Mouse (Mus musculus): ENCODE results near the gene Map2k1.
"Not testable (repeated sequence)": the region's sequence is repeated elsewhere in the genome, so short reads cannot be mapped to it uniquely, and the experiment has no call there.

Gene Map2k1

DNA sequence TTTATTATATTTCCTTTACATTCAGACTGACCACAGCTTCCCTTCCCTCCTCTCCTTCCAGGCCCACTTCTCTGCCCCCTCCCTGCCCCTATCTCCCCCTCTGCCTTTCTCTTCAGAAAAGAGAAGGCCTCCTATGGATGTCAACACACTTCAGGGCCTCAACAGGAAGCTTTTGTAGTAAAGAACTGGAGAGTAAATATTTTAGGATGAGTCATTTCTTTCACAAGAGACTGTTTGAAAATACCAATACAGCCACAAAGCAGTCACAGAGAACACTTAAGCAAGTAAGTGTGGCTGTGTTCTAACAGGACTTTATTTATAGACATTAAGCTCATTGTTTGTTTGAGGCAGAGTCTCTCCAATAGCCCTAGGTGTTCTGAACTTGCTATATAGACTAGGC, 51.1 kb downstream of the Map2k1 start:
- DNase-seq: no peak

DNA sequence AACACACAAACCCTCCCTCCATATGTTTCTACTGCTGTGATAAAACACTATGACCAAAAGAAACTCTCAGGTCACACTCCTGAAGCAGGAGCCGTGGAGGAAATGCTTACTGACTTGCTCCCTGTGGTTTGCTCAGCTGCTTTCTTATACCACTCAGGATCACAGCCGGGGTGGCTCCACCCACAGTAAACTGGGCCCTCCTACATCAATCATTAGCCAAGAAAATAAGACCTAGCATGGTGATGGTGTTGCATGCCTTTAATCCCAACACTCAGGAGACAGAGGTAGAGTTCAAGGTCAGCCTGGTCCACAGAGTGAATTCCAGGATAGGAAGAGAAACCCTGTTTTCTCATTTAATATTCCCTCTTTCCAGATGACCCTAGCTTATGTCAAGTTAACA, 53.5 kb downstream of the Map2k1 start:
- no peak for DNase-seq

DNA sequence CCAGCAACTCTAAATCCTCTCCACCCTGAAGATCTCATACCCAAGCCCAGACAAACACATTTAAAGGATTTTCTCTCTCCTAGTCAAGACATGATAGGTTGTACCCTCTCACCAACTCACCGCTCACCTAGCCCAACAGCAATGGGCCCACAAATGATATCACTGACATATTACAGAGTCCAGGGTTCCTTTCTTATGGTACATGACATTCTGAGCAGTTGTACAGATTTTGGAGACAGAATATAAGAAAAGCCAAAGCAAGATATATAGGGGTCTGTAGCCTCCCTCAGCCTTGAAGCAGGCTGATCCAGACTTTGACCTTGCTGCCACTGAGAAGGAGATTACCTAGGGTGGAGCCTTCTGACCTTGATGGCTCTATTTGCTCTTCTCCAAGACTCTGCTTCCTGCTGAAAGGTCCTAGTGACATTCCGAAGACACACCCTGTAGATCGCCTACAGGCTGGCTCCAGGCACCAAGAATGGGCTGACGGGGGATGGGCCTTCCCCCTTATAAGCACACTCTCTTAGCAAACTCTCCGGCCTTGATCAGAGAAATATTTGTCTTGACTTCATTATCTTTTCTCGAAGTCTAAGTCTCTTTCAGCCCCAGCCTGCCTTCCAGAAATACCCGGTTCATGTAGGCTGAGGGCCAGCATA, 54.5 kb downstream of the Map2k1 start:
- not testable (repeated sequence) for DNase-seq

DNA sequence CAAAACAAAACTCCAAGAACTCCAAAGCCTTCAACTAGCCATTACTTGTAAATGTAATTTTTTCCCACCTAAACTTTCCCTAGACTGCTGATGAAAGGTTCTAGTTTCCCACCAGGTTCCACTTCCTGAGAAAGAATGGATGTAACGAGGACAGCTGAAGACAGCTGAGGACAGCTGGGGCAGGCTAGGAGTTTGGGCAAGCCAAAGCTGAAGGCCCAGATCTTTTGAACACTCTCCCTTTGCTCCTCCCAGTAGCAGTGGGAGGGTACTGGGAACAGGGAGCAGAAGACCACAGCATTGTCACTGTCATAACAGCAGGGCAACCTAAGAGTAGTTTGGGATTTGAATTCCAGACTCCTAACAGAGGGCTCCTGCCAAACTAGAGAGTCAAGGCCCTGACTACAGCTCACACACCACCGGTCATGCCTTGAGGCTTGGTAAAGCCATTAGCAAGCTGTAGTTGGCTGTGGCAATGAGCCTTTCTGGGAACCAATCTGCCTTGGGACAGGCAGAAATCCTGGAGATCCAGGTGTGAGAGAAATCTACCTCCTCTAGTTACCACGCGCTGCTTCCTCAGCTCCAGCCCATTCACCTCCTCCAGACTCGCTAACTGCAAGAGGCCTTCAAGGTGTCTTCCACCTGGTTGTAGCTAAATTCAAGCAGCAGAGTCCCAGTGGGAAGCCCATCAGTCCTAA, 55.2 kb downstream of the Map2k1 start:
- DNase-seq: no peak

DNA sequence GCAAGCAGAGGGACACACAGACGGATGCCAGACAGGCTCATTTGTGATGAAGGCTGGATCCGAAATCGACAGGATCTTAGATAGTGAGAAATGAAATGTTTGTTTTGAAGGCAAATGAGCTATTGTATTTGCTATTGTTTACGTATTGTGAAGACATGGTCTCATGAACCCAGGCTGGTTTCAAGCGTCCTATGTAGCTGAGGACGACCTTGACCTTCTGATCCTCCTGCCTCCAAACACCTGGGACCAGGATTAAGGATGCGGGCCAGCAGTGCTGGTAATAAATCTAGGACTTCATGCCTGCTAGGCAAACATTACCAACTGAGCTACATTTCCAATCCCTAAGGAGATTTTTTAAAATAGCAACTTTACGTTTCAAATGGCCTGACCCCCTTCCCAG, 55.9 kb downstream of the Map2k1 start:
- DNase-seq: no peak

DNA sequence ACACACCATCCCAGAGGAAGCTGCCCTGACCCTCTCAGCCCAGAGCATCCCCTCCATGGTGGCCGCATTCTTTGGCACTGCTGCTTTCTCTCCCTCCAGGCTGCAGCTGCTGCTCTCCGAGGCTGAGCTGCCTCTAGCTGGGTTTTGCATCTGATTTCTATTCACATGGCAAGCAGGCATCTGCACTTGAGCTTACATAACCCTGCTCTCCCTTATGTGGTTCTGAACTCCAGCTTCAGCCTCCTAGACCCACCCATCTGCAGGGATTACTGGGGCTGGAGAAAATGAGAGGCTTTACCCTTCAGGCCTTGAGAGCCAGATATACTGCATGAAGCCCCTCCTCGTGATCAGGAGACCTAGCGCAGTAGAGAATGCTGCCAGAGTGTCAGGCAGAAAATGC, 57.9 kb downstream of the Map2k1 start:
- no peak for DNase-seq

DNA sequence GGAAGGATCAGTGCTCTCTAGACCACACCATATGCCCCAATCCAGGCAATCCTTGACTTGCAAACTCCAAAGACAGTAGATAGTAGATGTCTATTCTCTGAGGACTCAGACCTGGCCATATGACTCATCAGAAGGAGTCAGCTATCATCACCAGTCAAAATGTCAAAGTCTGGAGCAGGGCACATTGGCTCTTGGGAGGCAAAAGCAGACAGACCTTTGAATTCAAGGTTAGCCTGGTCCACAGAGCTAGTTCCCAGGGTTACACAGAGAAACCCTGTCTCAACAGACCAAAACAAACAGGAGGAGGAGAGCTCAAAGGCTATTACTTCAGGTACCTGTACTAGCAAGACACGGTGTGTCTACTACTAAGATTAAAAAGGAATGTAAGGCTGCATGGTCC, 59.6 kb downstream of the Map2k1 start:
- DNase-seq: no peak

DNA sequence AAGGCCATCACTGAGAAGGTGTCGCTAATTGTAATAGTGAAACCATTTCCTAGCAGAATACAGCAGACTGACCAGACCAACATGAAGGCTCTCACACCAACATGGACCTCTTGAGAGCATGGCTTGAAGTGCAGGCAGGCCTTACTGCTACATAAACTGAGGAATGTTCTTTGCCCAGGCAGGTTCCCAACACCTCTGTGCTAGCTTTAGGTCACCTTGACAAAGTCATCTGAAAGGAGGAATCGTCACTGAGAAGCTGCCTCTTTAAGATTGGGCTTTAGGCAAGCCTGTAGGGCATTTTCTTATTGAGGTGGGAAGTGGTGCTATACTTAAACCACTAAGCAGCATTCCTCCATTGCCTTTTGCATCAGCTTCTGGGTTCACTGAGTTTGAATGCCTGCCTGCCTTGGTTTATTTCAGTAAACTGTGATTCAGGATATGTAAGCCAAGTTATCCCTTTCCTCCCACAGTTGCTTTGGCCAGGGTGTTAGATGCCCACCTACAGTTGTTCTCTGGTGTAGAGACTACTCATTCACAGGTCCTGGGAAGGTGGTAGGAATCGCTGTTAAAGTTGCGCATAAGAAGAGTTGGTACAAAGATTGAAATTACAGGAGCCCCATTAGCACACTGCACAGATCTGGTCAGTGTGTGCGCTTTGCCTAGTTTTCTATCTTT, 69.1 kb downstream of the Map2k1 start:
- DNase-seq: no peak

DNA sequence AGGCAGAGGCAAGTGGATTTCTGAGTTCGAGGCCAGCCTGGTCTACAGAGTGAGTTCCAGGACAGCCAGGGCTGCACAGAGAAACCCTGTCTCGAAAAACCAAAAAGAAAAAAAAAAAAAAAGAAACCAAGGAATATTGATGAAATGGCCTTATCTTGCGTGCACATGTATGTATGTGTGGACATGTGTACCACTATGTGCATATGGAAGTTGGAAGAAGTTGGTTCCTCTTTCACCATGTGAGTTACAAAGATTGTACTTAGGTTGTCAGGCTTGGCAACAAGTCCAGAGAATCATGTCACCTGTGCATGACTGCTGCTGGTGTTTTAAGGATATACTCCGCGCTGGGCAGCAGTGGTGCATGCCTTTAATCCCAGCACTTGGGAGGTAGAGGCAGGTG, 70.1 kb downstream of the Map2k1 start:
- DNase-seq: not testable (repeated sequence)

DNA sequence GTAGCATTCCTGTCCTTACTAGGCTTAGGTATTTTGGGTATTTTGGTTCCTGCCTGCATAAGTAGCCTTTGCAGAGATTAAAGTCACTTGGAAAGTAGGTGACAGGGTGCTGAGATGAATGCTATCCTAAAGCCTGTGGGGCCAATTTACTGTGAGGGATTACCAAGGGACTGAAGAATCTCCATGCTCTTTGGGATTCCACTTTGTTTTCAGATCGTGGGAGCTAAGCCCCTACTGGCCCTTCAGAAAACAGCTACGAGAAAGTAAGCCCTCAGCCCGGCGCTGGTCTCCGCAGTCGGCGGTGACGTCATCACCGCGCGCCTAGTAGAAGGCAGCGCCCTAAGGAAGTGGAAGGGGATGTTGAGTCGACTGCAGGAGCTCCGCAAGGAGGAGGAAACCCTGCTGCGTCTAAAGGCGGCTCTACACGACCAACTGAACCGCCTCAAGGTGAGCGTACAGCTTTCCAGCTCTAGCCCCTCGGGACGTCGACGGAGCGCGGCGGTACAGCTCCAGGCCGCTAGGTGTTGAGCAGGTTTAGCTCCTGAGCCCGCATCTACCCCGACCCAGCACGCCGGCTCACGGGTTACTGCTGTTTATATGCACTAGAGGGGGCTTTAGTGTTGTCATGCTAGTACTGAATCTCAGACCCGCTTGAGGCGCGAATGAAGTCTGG, 74.3 kb downstream of the Map2k1 start, which contains the start of gene Snapc5:
Snapc5 (plus strand) TSS at position 301 of the 673 bp plus-strand sequence.
- DNase-seq: peak; percentile 92

DNA sequence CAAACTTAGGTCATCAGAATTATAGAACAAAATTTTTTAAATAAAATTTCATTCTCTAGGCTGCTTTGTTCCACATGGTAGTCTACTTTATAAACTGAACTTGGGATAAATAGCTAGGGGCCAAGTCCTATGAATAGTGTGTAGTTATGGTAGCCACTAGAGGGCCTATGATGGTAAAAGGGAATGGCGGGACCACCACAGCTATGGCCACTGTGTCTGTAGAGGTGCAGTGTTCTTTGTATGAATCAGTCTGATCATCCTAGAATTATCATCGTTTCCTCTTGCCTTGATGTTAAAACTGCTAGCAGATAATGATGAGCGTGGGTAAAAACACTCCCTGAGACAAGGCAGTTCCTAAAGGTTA, 74.8 kb downstream of the Map2k1 start:
- DNase-seq: no peak

DNA sequence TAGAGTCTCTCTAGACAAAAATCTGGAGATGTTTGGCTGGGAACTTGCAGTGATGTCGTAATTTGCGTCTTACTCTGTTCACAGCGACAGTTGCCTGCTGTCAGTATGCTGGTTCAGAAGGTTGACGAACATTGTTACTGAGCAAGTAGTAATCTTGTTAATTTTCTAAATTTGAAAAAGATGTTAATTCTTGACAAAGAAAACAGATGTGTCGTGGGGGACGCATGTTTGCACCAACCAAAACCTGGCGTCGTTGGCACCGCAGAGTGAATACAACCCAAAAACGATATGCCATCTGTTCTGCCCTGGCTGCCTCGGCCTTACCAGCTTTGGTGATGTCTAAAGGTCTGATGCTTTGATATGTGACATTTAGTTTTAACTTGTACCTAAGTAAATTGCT, 78.1 kb downstream of the Map2k1 start:
- no peak for DNase-seq

DNA sequence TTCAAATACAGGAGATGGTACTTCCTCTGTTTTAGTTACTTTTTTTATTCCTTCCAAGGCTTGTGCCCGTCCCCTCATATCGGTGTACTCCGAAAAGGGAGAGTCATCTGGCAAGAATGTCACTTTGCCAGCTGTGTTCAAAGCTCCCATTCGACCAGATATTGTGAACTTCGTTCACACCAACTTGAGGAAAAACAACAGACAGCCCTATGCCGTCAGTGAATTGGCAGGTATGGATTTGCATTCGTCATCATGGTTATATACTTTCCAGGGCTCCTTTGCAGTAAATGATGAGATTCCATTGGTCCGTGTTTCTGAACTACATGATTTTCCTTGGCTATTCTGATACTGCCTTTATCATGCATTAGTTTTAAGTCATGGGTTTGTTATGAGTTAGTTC, 78.7 kb downstream of the Map2k1 start:
- DNase-seq: no peak

DNA sequence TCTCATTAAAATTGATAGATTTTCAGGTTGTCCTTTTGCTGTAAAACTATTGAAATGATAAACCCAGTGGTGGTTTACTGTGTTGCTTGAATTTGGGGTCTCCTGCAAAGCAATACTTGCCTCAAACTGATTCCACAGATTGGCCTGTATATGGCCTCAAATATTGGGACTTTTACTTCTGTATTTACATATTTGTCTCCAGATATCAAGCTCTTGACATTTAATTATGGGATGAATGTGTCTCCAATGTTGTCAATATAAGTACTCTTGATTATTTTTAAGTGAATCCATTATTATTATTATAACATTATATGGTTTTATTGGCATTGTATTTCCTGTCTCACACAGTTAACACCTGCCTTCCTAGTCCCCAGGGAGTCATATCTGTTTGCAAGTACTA, 79.1 kb downstream of the Map2k1 start:
- no peak for DNase-seq

DNA sequence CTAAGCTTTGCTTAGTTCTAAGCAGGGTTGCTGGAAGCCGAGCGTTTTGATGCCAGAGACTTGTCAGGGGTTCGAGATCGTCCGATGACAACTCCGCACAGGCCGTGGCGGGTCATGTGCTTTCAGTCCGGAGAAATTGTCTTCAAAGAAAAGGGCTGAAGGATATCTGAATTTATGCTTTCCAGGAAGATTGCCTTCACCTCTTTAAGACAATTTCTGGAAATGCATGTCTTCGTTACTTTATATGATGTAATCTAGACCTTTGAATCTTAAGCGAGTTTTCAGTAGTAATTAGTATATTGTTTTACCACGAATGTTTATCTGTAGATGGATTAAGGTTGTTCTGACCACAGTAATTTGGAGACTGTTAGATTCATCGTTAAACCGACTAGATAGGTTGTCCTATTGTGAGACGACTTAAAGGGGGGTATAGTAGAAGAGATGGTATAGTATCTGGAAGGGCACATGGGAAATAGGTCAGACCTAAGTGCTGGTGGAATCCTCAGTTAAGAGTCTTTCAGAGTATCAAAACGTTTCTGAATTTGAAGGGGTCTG, 79.7 kb downstream of the Map2k1 start:
- DNase-seq: no peak

DNA sequence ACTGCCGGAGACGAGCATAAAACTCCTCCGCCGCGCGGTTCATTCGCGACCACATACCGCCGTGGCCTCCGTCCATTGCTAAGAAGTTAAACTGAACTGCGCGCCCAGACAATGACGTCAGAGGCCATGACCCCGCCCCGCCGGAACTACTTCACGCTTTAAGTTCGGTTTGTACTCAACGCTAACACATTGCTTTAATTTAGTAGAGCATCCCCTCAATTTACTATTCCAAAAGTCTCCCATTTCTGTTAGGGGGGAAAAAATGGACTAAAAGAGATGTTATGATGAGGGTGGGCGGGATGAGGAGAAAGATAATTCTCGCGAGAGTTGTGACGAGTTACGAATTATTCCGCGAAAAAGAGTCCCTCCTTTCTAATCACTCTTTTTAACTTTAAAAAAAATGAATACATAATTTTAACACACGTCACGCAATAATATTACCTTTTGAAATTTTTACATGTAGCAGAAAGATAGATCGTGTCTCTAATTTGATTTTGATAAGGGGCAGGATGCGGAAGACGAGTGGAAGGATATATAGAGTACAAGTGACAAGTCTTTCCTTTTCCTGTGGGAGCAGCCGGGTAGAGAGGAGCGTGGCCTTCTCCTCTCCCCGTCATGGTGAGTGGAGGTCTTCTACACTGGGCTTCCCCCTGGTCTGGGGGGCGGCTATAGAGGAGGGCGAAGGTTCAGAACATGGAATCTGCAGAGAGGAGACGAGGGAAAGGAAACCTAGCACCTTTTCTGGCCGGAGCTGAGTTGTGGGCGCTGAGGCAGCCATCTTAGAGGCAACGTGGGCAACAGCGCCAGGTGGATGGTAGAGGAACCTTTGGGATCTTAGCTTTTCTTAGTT, 80.4 kb downstream of the Map2k1 start, which contains the start of the genes Zwilch and Rpl4:
Zwilch (minus strand) TSS at position 289 of the 850 bp plus-strand sequence.
Rpl4 (plus strand) TSS at position 560 of the 850 bp plus-strand sequence.
- DNase-seq: peak; percentile 85

DNA sequence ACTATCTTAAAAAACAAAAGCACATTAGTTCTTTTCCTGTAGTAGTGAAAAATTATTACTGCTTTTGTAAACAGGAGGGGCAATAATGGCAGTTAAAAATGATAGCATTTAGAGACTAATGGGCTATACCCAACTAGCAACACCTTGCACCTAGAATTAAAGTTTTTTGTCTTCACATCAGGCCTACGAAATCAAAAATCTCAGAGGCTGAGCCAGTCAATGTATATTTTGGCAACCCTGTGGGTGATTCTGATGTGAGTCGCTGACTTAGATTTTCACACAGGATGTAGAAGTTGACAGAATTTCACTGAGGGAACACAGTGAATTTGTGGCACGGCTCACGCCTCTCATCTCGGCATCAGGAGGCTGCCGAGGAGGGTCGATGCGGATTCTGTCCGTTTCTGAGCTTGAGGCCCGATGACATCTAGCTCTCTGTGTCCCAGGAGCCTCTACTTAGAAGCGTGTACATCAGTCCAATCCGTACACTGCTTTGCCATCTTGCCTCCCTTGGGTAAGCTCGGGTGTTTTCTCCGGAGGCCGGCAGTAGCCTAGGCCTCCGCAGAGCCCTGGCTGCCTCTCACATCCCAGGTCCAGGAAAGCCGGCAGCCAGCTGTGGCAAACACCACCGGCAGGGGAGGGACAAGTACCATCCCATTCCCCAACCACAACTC, 81.2 kb downstream of the Map2k1 start:
- DNase-seq: no peak

DNA sequence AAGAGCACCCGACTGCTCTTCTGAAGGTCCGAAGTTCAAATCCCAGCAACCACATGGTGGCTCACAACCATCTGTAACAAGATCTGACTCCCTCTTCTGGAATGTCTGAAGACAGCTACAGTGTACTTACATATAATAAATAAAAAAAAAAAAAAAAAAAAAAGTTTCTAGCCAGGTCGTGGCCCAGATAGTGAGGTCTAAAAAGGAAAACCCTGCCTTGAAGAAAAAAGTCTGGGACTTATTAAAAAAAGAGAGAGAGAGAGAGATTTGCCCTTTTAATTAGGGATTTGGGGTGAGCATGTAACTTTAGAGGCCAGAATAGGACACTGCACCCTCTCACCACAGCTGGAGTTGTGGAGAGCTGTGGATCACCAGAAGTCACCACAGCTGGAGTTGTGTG, 83.5 kb downstream of the Map2k1 start:
- not testable (repeated sequence) for DNase-seq

DNA sequence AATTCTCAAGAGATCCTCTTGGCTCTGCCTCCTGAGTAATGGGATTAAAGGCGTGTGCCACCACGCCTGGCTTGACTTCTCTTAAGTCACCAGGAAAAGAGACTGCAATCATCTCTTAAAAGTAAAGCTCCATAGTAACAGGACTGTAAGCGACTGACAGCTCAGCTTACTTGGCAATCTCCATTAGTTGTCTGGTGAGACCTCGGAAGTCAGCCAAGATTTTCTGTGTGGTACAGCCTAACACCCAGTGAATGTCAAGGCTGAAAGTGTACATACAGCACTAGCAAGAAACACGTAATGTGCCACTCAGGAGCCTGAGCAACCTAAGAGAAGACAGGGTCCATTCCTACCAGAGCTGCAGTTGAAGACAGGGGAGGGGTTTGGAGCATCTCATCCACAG, 93.0 kb downstream of the Map2k1 start:
- DNase-seq: no peak

DNA sequence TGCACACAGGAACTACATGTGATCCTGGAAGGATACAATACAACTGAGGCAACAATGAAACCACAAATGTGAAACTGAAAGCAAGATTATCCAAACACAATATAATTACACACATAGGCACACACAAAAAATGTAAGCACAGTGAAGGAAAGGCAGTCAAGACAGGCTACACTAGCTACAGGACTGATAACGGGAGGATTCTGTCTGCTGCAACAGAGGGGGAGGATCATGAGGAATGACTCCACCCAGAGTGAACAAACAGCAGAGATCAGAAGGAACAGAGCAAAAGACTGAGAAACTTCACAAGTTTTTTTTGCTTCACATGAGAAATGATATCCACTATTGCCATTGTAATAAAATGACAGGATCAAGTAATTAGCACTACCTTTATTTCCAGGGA, 96.8 kb downstream of the Map2k1 start:
- no peak for DNase-seq

DNA sequence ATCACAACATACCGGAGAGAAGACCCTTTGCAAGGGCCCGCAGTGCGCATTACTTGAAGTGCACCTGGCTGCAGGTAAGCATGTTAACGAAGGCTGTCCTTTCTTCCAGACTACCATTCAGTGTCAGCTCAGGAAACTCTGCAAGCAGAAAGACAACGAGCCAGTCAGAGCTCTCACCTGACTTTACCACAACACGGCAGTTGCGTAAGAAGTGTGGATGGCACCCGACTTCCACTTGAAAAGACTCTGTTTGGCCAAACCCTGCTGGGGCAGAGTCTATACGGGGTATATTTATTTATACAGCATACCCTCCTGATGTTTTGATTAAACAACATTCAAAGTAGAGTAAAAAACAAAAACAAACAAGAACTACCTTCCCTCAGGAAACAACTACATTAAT, 113.6 kb downstream of the Map2k1 start:
- no peak for DNase-seq

DNA sequence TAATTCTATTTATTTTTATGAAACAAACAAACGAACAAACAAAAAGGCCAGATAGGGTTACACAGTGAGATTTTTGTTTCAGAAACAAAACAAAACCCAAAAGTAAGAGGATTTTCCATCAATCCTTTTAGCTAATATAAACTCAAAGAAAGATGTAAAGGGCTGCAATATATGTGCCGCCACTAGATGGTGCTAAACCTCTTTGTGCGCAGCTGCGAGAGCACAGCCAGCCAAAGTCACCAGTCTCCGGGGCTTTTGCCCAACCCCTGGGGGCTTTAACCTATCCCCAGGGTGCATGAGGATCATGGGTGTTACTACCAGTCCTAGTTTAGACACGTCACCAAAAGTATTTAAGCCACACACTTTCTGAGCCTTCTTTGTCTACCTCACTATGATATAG, 114.5 kb downstream of the Map2k1 start:
- DNase-seq: peak; percentile 62
